Mouse (Mus musculus) cortical plate, adult 2 months (tissue): ENCODE measurements around the gene Lpcat3.

ENCODE experiments used
- CTCF ChIP-seq: fragments of 200-500 bp; IDR thresholded peaks from 2 replicates; pipeline ENCODE4 v1.5.1; 2011; ENCODE audit warnings: mild to moderate bottlenecking, control low read depth, low read length; ENCODE audit not compliant: insufficient read depth; ENCODE audit errors: extremely low read depth
- POLR2A ChIP-seq: fragments of 200-500 bp; IDR thresholded peaks from 2 replicates; pipeline ENCODE4 v1.6.1; 2011; ENCODE audit warnings: mild to moderate bottlenecking, low read length, control low read depth; ENCODE audit not compliant: insufficient read depth; ENCODE audit errors: extremely low read depth

DNA sequence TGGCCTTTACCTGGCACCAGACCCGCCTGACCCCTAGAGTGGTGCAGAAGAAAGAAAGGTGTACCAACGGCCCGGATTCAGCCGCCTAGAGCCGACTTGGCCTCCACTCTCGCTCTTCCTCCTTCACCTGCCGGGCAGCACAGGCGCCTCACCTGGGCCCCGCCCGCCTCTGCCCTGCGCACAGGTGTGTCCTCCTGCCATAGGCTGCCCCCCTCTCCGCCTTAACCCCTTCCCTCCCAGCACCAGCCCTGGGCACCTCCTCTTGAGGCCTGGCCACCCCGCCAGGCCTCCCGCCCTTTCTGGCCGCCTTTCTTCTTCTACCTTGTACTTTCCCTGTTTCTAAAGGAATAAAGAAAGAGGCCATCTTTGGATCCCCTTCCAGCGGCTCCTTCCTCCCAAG is 55.9 kb downstream of the Lpcat3 start:
- no peak for TF ChIP-seq CTCF
- no peak for TF ChIP-seq POLR2A
